Mouse (Mus musculus) hindbrain, embryonic 15.5 days (tissue): ENCODE measurements around the gene Sdk1. TPM values are rescaled to one million over a fixed set of nuclear protein-coding genes. Genes with fewer than 3 reads are reported as not detected.

Source experiments
- ATAC-seq: fragments of 200-750 bp; cut with Nextera tagmentation; 2 replicates; pipeline ENCODE4 v1.8.0; 2017; ENCODE audit warnings: low read depth, moderate number of reproducible peaks, moderate TSS enrichment; ENCODE audit not compliant: low FRiP score
- H3K27ac ChIP-seq: fragments of 300-500 bp; sonication (generic); replicated peaks from 2 replicates; pipeline ENCODE4 v1.5.1; 2015; ENCODE audit warnings: mild to moderate bottlenecking, inconsistent platforms
- H3K27me3 ChIP-seq: fragments of 300-500 bp; sonication (generic); 2 replicates; pipeline ENCODE4 v1.6.1; 2015; ENCODE audit warnings: control low read depth, inconsistent platforms
- H3K36me3 ChIP-seq: fragments of 300-500 bp; sonication (generic); 2 replicates; pipeline ENCODE4 v1.6.1; 2015; ENCODE audit warnings: control low read depth, inconsistent platforms
- H3K4me1 ChIP-seq: fragments of 300-500 bp; sonication (generic); replicated peaks from 2 replicates; pipeline ENCODE4 v1.6.1; 2015; ENCODE audit warnings: control low read depth, inconsistent platforms
- H3K4me2 ChIP-seq: fragments of 300-500 bp; sonication (generic); 2 replicates; pipeline ENCODE4 v1.6.1; 2015; ENCODE audit warnings: moderate library complexity, mild to moderate bottlenecking, inconsistent platforms
- H3K4me3 ChIP-seq: fragments of 300-500 bp; sonication (generic); 2 replicates; pipeline ENCODE4 v1.5.1; 2015; ENCODE audit warnings: mild to moderate bottlenecking, inconsistent platforms
- H3K9ac ChIP-seq: fragments of 300-500 bp; sonication (generic); 2 replicates; pipeline ENCODE4 v1.6.1; 2015; ENCODE audit warnings: inconsistent platforms
- H3K9me3 ChIP-seq: fragments of 300-500 bp; sonication (generic); 2 replicates; pipeline ENCODE4 v1.6.1; 2016; ENCODE audit warnings: control low read depth, inconsistent platforms
- WGBS: fragments of 180-500 bp; shearing (Covaris S2); methylation state at CpG from one replicate; pipeline ENCODE4 v1.1.7; 2015; 5-methylcytosine and 5-hydroxymethylcytosine counted together
- polyA plus RNA-seq: library from polyadenylated mRNA; unstranded; fragments of >200 nt; fragmentation: Nextera tagmentation; extraction: Ambion mirVana; gene quantifications from 2 replicates; pipeline ENCODE4 v1.2.1, GENCODE M21; 2015

Gene Sdk1
- polyA plus RNA-seq, 1 experiment from 2014 or later = 2.5 TPM

GRCm38 (mm10) chr5:142209911-142210310 lies 968.6 kb downstream of the Sdk1 start:
- no peak overlapping the region for H3K9ac ChIP-seq
- no peaks in the 10 kb centered on the region for H3K27me3 ChIP-seq
- H3K4me1 ChIP-seq = no peaks in the 10 kb centered on the region
- no peaks in the 10 kb centered on the region for H3K36me3 ChIP-seq
- H3K4me2 ChIP-seq = no peak overlapping the region
- no peak overlapping the region for H3K4me3 ChIP-seq
- no peak for ATAC-seq
- H3K27ac ChIP-seq = no peak overlapping the region
- no peaks in the 10 kb centered on the region for H3K9me3 ChIP-seq

- no peak for ATAC-seq
- Histone ChIP-seq H3K4me1 (peaks cover 9% of the 10 kb centered on the region), H3K4me3 (no peak overlapping the region), H3K27me3 (no peaks in the 10 kb centered on the region), H3K36me3 (no peaks in the 10 kb centered on the region), H3K9me3 (no peaks in the 10 kb centered on the region), H3K4me2 (no peak overlapping the region), H3K9ac (no peak overlapping the region), H3K27ac (no peak overlapping the region)
- 58% methylated on average over 11 of the region's 11 CpGs for WGBS
These were observed 971.0 kb downstream of the Sdk1 start for GRCm38 (mm10) chr5:142212252-142212651.

GRCm38 (mm10) chr5:142215981-142216380 lies 974.7 kb downstream of the Sdk1 start:
- ATAC-seq = no peak
- H3K9ac ChIP-seq = no peak overlapping the region
- 0 out of 2 replicates have a peak, but pooled peaks cover 4% of the 10 kb centered on the region for H3K9me3 ChIP-seq
- 58% methylated on average over 5 of the region's 5 CpGs for WGBS
- no peak overlapping the region for H3K27ac ChIP-seq
- no peak overlapping the region for H3K4me3 ChIP-seq
- H3K27me3 ChIP-seq = no peaks in the 10 kb centered on the region
- H3K4me2 ChIP-seq = no peak overlapping the region
- H3K36me3 ChIP-seq = no peaks in the 10 kb centered on the region
- H3K4me1 ChIP-seq = peaks cover 9% of the 10 kb centered on the region

- Histone ChIP-seq H3K27me3 (no peaks in the 10 kb centered on the region), H3K4me3 (no peak overlapping the region), H3K4me2 (no peak overlapping the region), H3K27ac (no peak overlapping the region), H3K4me1 (peaks cover 5% of the 10 kb centered on the region; the same call in 1 of the 2 replicates), H3K9ac (no peak overlapping the region), H3K9me3 (0 out of 2 replicates have a peak, but pooled peaks cover 4% of the 10 kb centered on the region), H3K36me3 (no peaks in the 10 kb centered on the region)
- WGBS = 93% methylated on average over 12 of the region's 12 CpGs
- no peak for ATAC-seq
These were observed 979.7 kb downstream of the Sdk1 start for GRCm38 (mm10) chr5:142220851-142221503.

- H3K27ac ChIP-seq = no peak overlapping the region
These were observed 987.9 kb downstream of the Sdk1 start for GRCm38 (mm10) chr5:142228957-142229810.

GRCm38 (mm10) chr5:142229811-142230205 lies 988.5 kb downstream of the Sdk1 start:
- Histone ChIP-seq H3K36me3 (no peaks in the 10 kb centered on the region), H3K27me3 (no peaks in the 10 kb centered on the region), H3K4me1 (no peaks in the 10 kb centered on the region), H3K4me3 (no peak overlapping the region), H3K9ac (no peak overlapping the region), H3K27ac (no peak overlapping the region), H3K9me3 (no peaks in the 10 kb centered on the region), H3K4me2 (no peak overlapping the region)
- ATAC-seq = no peak
- WGBS = 85% methylated on average over 8 of the region's 8 CpGs

More at GRCm38 (mm10) chr5:142228957-142229810, 987.9 kb downstream of the Sdk1 start:
- no peak for ATAC-seq
- Histone ChIP-seq H3K4me2 (no peak overlapping the region), H3K36me3 (no peaks in the 10 kb centered on the region), H3K4me3 (no peak overlapping the region), H3K27me3 (no peaks in the 10 kb centered on the region), H3K4me1 (no peaks in the 10 kb centered on the region), H3K9me3 (no peaks in the 10 kb centered on the region), H3K9ac (no peak overlapping the region)
- WGBS = 58% methylated on average over 18 of the region's 18 CpGs

GRCm38 (mm10) chr5:142240288-142240687 lies 999.0 kb downstream of the Sdk1 start:
- Histone ChIP-seq H3K27me3 (no peaks in the 10 kb centered on the region), H3K9ac (no peak overlapping the region), H3K4me1 (peaks cover 11% of the 10 kb centered on the region; the same call in 1 of the 2 replicates), H3K4me3 (no peak overlapping the region), H3K36me3 (no peaks in the 10 kb centered on the region), H3K27ac (no peak overlapping the region), H3K9me3 (no peaks in the 10 kb centered on the region), H3K4me2 (no peak overlapping the region)
- no peak for ATAC-seq
- 93% methylated on average over 6 of the region's 6 CpGs for WGBS

GRCm38 (mm10) chr5:142242597-142242996 lies 1001.3 kb downstream of the Sdk1 start:
- Histone ChIP-seq H3K27ac (no peak overlapping the region), H3K4me3 (no peak overlapping the region), H3K27me3 (no peaks in the 10 kb centered on the region), H3K4me2 (no peak overlapping the region), H3K4me1 (peaks cover 11% of the 10 kb centered on the region; the same call in 1 of the 2 replicates), H3K9me3 (no peaks in the 10 kb centered on the region), H3K36me3 (no peaks in the 10 kb centered on the region), H3K9ac (no peak overlapping the region)
- no peak for ATAC-seq
- WGBS = 51% methylated on average over 3 of the region's 3 CpGs

- no peak for ATAC-seq
- H3K4me2 ChIP-seq = no peak overlapping the region
- peaks cover 8% of the 10 kb centered on the region; the same call in 1 of the 2 replicates for H3K4me1 ChIP-seq
- H3K27ac ChIP-seq = no peak overlapping the region
- H3K4me3 ChIP-seq = no peak overlapping the region
- WGBS = 67% methylated on average over 2 of the region's 2 CpGs
- H3K27me3 ChIP-seq = no peaks in the 10 kb centered on the region
- no peaks in the 10 kb centered on the region for H3K36me3 ChIP-seq
- H3K9me3 ChIP-seq = no peaks in the 10 kb centered on the region
- no peak overlapping the region for H3K9ac ChIP-seq
These were observed 1001.8 kb downstream of the Sdk1 start for GRCm38 (mm10) chr5:142243069-142243468.

- Histone ChIP-seq H3K27ac (no peak overlapping the region), H3K4me1 (0 out of 2 replicates have a peak, but pooled peaks cover 7% of the 10 kb centered on the region), H3K9ac (no peak overlapping the region), H3K4me2 (no peak overlapping the region), H3K9me3 (no peaks in the 10 kb centered on the region), H3K27me3 (no peaks in the 10 kb centered on the region), H3K36me3 (no peaks in the 10 kb centered on the region), H3K4me3 (no peak overlapping the region)
- ATAC-seq = no peak
- 60% methylated on average over 6 of the region's 6 CpGs for WGBS
These were observed 1014.9 kb downstream of the Sdk1 start for GRCm38 (mm10) chr5:142256231-142256630.

- H3K4me1 ChIP-seq = 0 out of 2 replicates have a peak, but pooled peaks cover 7% of the 10 kb centered on the region
- H3K4me3 ChIP-seq = no peak overlapping the region
- no peaks in the 10 kb centered on the region for H3K27me3 ChIP-seq
- no peaks in the 10 kb centered on the region for H3K36me3 ChIP-seq
- WGBS = 87% methylated on average over 7 of the region's 7 CpGs
- H3K4me2 ChIP-seq = no peak overlapping the region
- no peak overlapping the region for H3K9ac ChIP-seq
- no peaks in the 10 kb centered on the region for H3K9me3 ChIP-seq
- no peak overlapping the region for H3K27ac ChIP-seq
- no peak for ATAC-seq
These were observed 1017.4 kb downstream of the Sdk1 start for GRCm38 (mm10) chr5:142258716-142259115.

- 34% methylated on average over 6 of the region's 6 CpGs for WGBS
- no peaks in the 10 kb centered on the region for H3K4me1 ChIP-seq
- H3K4me3 ChIP-seq = no peak overlapping the region
- H3K9ac ChIP-seq = no peak overlapping the region
- H3K27ac ChIP-seq = no peak overlapping the region
- ATAC-seq = no peak
- no peaks in the 10 kb centered on the region for H3K36me3 ChIP-seq
- H3K9me3 ChIP-seq = no peaks in the 10 kb centered on the region
- H3K27me3 ChIP-seq = no peaks in the 10 kb centered on the region
- H3K4me2 ChIP-seq = no peak overlapping the region
These were observed 1020.8 kb downstream of the Sdk1 start for GRCm38 (mm10) chr5:142262060-142262459.
